Mouse (Mus musculus) kidney, embryonic 14.5 days (tissue): ENCODE data around the gene Ubac1. TPM values are rescaled to one million over a fixed set of nuclear protein-coding genes. Genes with fewer than 3 reads are reported as not detected.

ENCODE experiments used
- ATAC-seq: fragments of 200-750 bp; cut with Nextera tagmentation; 2 replicates; pipeline ENCODE4 v1.8.0; 2017; ENCODE audit warnings: moderate number of reproducible peaks, mild to moderate bottlenecking, moderate TSS enrichment, moderate library complexity; ENCODE audit not compliant: low FRiP score, low TSS enrichment
- H3K27ac ChIP-seq: fragments of 300-500 bp; sonication (generic); 2 replicates; pipeline ENCODE4 v1.5.1; 2014; ENCODE audit warnings: low read depth, mild to moderate bottlenecking, low read length, moderate library complexity, mixed read lengths
- H3K27me3 ChIP-seq: fragments of 300-500 bp; sonication (generic); 2 replicates; pipeline ENCODE4 v1.6.1; 2014; ENCODE audit warnings: mild to moderate bottlenecking, low read length; ENCODE audit not compliant: control insufficient read depth, insufficient read depth
- H3K36me3 ChIP-seq: fragments of 300-500 bp; sonication (generic); 2 replicates; pipeline ENCODE4 v1.6.1; 2014; ENCODE audit warnings: low read length, mixed read lengths; ENCODE audit not compliant: control insufficient read depth, insufficient read depth
- H3K4me1 ChIP-seq: fragments of 300-500 bp; sonication (generic); 2 replicates; pipeline ENCODE4 v1.6.1; 2014; ENCODE audit warnings: low read length, mixed read lengths; ENCODE audit not compliant: control insufficient read depth, insufficient read depth
- H3K4me2 ChIP-seq: fragments of 300-500 bp; sonication (generic); replicated peaks from 2 replicates; pipeline ENCODE4 v1.6.1; 2014; ENCODE audit warnings: low read depth, mild to moderate bottlenecking, low read length
- H3K4me3 ChIP-seq: fragments of 300-500 bp; sonication (generic); 2 replicates; pipeline ENCODE4 v1.5.1; 2014; ENCODE audit warnings: mild to moderate bottlenecking, low read length
- H3K9ac ChIP-seq: fragments of 300-500 bp; sonication (generic); 2 replicates; pipeline ENCODE4 v1.6.1; 2014; ENCODE audit warnings: low read depth, mild to moderate bottlenecking, low read length, moderate library complexity
- H3K9me3 ChIP-seq: fragments of 300-500 bp; sonication (generic); 2 replicates; pipeline ENCODE4 v1.6.1; 2016; ENCODE audit warnings: low read length; ENCODE audit not compliant: control insufficient read depth
- WGBS: fragments of 180-500 bp; shearing (Covaris S2); extraction: QIAGEN DNeasy Blood & Tissue Kit; methylation state at CpG from one replicate; pipeline ENCODE4 v1.1.7; 2014; 5-methylcytosine and 5-hydroxymethylcytosine counted together
- polyA plus RNA-seq: library from polyadenylated mRNA; unstranded; fragments of >200 nt; fragmentation: Nextera tagmentation; extraction: Ambion mirVana; gene quantifications from 2 replicates; pipeline ENCODE4 v1.2.1, GENCODE M21; 2014

The Ubac1 gene
- polyA plus RNA-seq, 1 experiment from 2014 or later = 94.3 TPM

DNA sequence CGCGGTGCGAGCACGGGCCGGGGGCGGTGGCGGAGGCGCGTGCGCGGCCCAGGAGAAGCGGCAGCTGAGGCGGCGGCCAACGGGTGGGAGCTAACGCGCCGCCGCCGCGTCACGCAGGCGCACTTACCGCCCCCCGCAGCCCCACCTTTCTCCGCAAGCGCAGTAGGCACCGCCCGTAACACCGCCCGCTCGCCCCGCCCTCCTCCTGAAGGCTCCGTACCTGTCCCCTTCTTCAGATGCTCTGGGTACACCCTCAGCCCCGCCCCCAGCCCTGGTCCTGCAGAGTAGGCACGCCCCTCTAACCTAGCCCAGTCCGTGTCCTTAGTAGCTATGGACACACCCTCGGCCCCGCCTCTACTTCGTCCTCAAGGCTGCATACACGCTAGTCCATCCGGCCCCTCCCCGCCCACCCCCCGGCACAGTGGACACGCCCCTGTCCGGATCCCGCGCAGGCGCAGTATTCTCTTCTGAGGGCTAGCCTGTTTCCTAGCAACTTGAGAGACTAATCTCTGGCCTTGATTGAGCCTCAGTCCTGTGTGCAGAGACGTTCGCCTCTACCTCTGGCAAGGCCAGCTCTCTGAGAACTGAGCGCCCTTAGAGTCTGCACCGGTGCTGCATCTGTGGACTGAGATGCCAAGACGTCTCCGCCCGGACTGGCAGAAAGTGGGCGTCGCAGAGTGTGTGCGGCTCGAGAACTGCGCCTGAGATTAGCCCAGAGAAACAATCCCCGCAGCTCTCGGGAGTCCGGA, 38.2 kb downstream of the Ubac1 start, which contains the start of gene Camsap1:
Camsap1 (minus strand) TSS at position 124 of the 749 bp plus-strand sequence.
- peak within 1 kb of the TSS; percentile 82 for H3K27ac ChIP-seq
- peak within 1 kb of the TSS; percentile 96 for H3K9ac ChIP-seq
- peak; percentile 99 for ATAC-seq
- H3K36me3 ChIP-seq = no peaks in the 10 kb centered on the region
- H3K9me3 ChIP-seq = no peaks in the 10 kb centered on the region
- H3K27me3 ChIP-seq = no peaks in the 10 kb centered on the region
- peak within 1 kb of the TSS; percentile 94 for H3K4me3 ChIP-seq
- H3K4me1 ChIP-seq = peaks cover 28% of the 10 kb centered on the region
- peak within 1 kb of the TSS; percentile 86 for H3K4me2 ChIP-seq
- under 1% methylated on average over 51 of the region's 64 CpGs for WGBS

GRCm38 (mm10) chr2:25982426-25983091, 39.0 kb downstream of the Ubac1 start:
- WGBS = under 1% methylated on average over 45 of the region's 76 CpGs
- ATAC-seq = peak; percentile 29

DNA sequence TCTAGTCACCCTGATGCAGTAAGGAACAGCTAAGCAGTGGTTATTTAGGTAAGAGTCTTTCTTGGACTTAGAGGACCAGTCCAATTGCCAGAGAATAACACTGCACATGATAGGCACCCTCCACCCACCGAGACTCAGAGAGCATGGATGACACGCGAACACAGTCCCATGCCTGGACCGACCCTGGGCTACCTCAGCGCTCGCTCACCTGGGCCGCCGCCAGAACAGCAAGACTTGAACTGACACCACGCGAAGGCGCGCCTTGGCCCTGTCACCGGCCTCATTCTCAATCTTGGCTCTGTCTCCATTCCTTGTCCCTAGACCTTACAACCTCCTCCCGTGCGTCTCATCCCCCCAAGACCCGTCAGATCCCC, 39.5 kb downstream of the Ubac1 start:
- Histone ChIP-seq H3K4me1 (peaks cover 30% of the 10 kb centered on the region), H3K27ac (no peak overlapping the region), H3K4me3 (peak overlapping the region; percentile 94), H3K27me3 (no peaks in the 10 kb centered on the region), H3K36me3 (no peaks in the 10 kb centered on the region), H3K4me2 (peak overlapping the region; percentile 86), H3K9me3 (no peaks in the 10 kb centered on the region), H3K9ac (peak overlapping the region; percentile 96)
- ATAC-seq = no peak
- WGBS = under 1% methylated on average over 16 of the region's 16 CpGs

More at GRCm38 (mm10) chr2:25982426-25983091, 39.0 kb downstream of the Ubac1 start:
- peak overlapping the region; percentile 82 for H3K27ac ChIP-seq
- H3K36me3 ChIP-seq = no peaks in the 10 kb centered on the region
- H3K4me3 ChIP-seq = peak overlapping the region; percentile 94
- H3K27me3 ChIP-seq = no peaks in the 10 kb centered on the region
- H3K9ac ChIP-seq = peak overlapping the region; percentile 96
- H3K4me1 ChIP-seq = peaks cover 30% of the 10 kb centered on the region
- H3K9me3 ChIP-seq = no peaks in the 10 kb centered on the region
- H3K4me2 ChIP-seq = peak overlapping the region; percentile 86

DNA sequence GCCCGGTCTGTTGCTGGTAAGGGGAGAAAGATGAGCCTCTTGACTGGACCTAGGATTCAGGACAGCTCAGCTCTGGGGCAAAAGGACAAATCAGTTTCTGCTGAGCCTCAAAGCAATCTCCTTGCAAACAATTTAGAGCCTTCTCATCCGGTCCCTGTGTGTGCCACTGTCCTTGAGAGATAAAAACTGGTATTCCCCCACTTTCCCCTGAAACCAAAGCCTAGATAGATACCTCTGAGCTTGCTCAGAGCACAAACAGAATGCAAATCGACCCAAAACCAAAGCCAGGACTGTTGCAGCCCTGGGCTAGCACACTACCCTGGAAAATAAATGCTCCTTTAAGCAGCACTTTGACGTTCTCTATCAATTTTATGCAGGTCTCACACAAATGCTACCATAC, 42.5 kb downstream of the Ubac1 start:
- Histone ChIP-seq H3K27ac (no peak overlapping the region), H3K27me3 (no peaks in the 10 kb centered on the region)

GRCm38 (mm10) chr2:25977587-25978239, 43.8 kb downstream of the Ubac1 start:
- H3K4me2 ChIP-seq = no peak overlapping the region
- no peaks in the 10 kb centered on the region for H3K27me3 ChIP-seq
- H3K36me3 ChIP-seq = no peaks in the 10 kb centered on the region; the same call in 1 of the 2 replicates
- no peak overlapping the region for H3K27ac ChIP-seq
- no peaks in the 10 kb centered on the region for H3K9me3 ChIP-seq
- H3K4me3 ChIP-seq = no peak overlapping the region
- H3K4me1 ChIP-seq = peaks cover 25% of the 10 kb centered on the region
- no peak for ATAC-seq
- H3K9ac ChIP-seq = no peak overlapping the region
- 67% methylated on average over 7 of the region's 7 CpGs for WGBS

More for the DNA sequence above, 42.5 kb downstream of the Ubac1 start:
- Histone ChIP-seq H3K4me3 (no peak overlapping the region), H3K4me1 (peaks cover 27% of the 10 kb centered on the region), H3K36me3 (no peaks in the 10 kb centered on the region; the same call in 1 of the 2 replicates), H3K9ac (no peak overlapping the region), H3K9me3 (no peaks in the 10 kb centered on the region), H3K4me2 (no peak overlapping the region)
- ATAC-seq = no peak
- WGBS = 75% methylated on average over 4 of the region's 4 CpGs

DNA sequence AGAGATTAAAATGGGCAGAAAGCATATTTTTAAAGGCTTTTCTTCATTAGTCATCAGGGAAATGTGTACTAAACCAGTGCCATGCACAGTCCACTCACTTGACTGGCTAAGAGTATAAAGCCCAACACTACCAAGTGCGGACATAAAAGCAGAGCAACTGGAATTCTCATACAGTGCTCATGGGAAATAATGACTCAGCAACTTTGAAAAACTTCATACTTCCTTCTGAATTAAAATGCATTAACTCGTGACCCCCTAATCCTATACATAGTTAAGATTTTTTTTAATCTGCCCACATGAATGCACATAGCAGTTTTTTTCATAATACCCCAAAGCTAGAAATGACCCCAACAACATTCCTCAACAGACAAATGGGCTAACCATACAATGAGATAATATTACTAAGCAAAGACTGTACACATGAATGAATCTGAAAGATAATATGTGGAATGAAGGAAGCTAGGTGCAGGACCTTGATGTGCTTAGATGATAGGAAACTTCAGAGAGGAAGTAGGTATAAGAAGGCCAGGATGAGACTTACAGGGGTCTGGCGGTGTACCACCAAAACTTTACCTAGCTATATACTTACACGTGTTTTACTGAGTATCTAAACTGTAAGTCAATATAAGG, 46.3 kb downstream of the Ubac1 start:
- Histone ChIP-seq H3K4me3 (no peak overlapping the region), H3K4me1 (peaks cover 15% of the 10 kb centered on the region; the same call in 1 of the 2 replicates), H3K27ac (no peak overlapping the region), H3K36me3 (no peaks in the 10 kb centered on the region; the same call in 1 of the 2 replicates), H3K27me3 (no peaks in the 10 kb centered on the region), H3K9ac (no peak overlapping the region), H3K9me3 (no peaks in the 10 kb centered on the region), H3K4me2 (no peak overlapping the region)
- no peak for ATAC-seq
- 83% methylated on average over 4 of the region's 4 CpGs for WGBS

- Histone ChIP-seq H3K4me3 (no peak overlapping the region), H3K4me1 (no peaks in the 10 kb centered on the region), H3K27me3 (no peaks in the 10 kb centered on the region), H3K4me2 (no peak overlapping the region), H3K9me3 (no peaks in the 10 kb centered on the region), H3K36me3 (peaks cover 14% of the 10 kb centered on the region), H3K9ac (no peak overlapping the region), H3K27ac (no peak overlapping the region)
- no peak for ATAC-seq
- 86% methylated on average over 2 of the region's 2 CpGs for WGBS
These were observed 51.1 kb downstream of the Ubac1 start for GRCm38 (mm10) chr2:25970426-25970825.

- no peaks in the 10 kb centered on the region for H3K9me3 ChIP-seq
- H3K4me3 ChIP-seq = no peak overlapping the region
- H3K36me3 ChIP-seq = peaks cover 25% of the 10 kb centered on the region
- H3K27ac ChIP-seq = no peak overlapping the region
- WGBS = 84% methylated on average over 4 of the region's 4 CpGs
- ATAC-seq = no peak
- H3K4me1 ChIP-seq = no peaks in the 10 kb centered on the region
- H3K4me2 ChIP-seq = no peak overlapping the region
- no peak overlapping the region for H3K9ac ChIP-seq
- H3K27me3 ChIP-seq = no peaks in the 10 kb centered on the region
These were observed 52.2 kb downstream of the Ubac1 start for GRCm38 (mm10) chr2:25969319-25969718.
